Mouse (Mus musculus) heart, embryonic 11.5 days (tissue): ENCODE results near the gene Slc22a2. TPM values are rescaled to one million over a fixed set of nuclear protein-coding genes. Genes with fewer than 3 reads are reported as not detected.

Experiments used
- polyA plus RNA-seq: library from polyadenylated mRNA; unstranded; fragments of >200 nt; fragmentation: Nextera tagmentation; extraction: Ambion mirVana; gene quantifications from 2 replicates; pipeline ENCODE4 v1.2.1, GENCODE M21; 2014

Slc22a2 gene
- polyA plus RNA-seq, 1 experiment from 2014 or later = not detected

Other genes starting within 250 kb of the Slc22a2 start
- gene Plg, start 205.5 kb upstream of the Slc22a2 start, polyA plus RNA-seq = 0.23 and 3.0 TPM in 2 replicates
- 0.20 and 0.53 TPM in 2 replicates for gene Slc22a3, start 76.4 kb upstream of the Slc22a2 start, polyA plus RNA-seq
- 0.82 and 2.1 TPM in 2 replicates for gene Slc22a1, start 91.7 kb downstream of the Slc22a2 start, polyA plus RNA-seq
- 199 and 238 TPM in 2 replicates for gene Igf2r, start 185.5 kb downstream of the Slc22a2 start, polyA plus RNA-seq